Mouse (Mus musculus) lung, postnatal 0 days (tissue): ENCODE results near the gene Themis2.

Source experiments
- CTCF ChIP-seq: IDR thresholded peaks from 2 replicates; pipeline ENCODE4 v1.5.1; 2016; ENCODE audit warnings: antibody characterized with exemption, mild to moderate bottlenecking
- EP300 ChIP-seq: IDR thresholded peaks from 2 replicates; pipeline ENCODE4 v1.6.1; 2016; ENCODE audit warnings: antibody characterized with exemption, mild to moderate bottlenecking, control low read depth

DNA sequence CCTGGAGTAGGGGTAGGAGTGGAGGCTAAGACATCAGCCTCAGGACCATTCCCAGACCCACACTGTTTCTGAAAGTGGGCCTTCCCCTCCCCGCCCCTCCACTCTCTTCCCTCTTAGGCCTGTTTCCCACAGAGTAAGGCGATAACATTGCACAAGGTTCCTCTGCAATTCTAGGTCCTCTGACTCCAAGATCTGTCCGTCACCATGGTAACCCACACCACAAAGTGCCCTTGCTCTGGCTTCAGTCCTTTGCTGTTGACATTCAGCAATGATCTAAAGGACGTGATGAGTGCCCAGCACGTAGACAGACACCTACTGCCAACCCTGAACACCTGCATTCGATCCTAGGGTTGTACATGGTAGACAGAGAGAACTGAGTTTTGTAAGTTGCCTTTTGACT lies 43.2 kb downstream of the Themis2 start:
- TF ChIP-seq CTCF (no peak), EP300 (no peak)
